Mouse (Mus musculus) frontal cortex, adult 2 months (tissue): ENCODE results near the gene Washc2. TPM values are rescaled to one million over a fixed set of nuclear protein-coding genes. Genes with fewer than 3 reads are reported as not detected.
"Not testable (repeated sequence)": the region's sequence is repeated elsewhere in the genome, so short reads cannot be mapped to it uniquely, and the experiment has no call there.

ENCODE experiments used
- DNase-seq, 2 experiments: peaks; one replicate each; pipeline ENCODE4 v3.0.0; 2022; ENCODE audit warnings: low spot score in 1 of 2; ENCODE audit errors: extremely low spot score in 1 of 2
- polyA plus RNA-seq: library from polyadenylated mRNA; depleted of rRNA; stranded (reverse); fragments of >200 nt; gene quantifications from 2 replicates; pipeline ENCODE4 v1.2.3, GENCODE M21; 2012; rRNA removed

Washc2 gene
- polyA plus RNA-seq = 124 and 134 TPM in 2 replicates

GRCm38 (mm10) chr6:116207729-116208534, at the start of gene Washc2:
Gene Washc2, plus strand, starts transcription at chr6:116208038.
- DNase-seq = peak; percentile 94 to 97

GRCm38 (mm10) chr6:116166383-116166782, 41.5 kb upstream of the Washc2 start:
- no peak for DNase-seq

- DNase-seq = not testable (repeated sequence)
Measured at GRCm38 (mm10) chr6:116173511-116174099, 34.2 kb upstream of the Washc2 start.

GRCm38 (mm10) chr6:116178376-116178775, 29.5 kb upstream of the Washc2 start:
- no peak for DNase-seq

- no peak for DNase-seq
Measured at GRCm38 (mm10) chr6:116180731-116181130, 27.1 kb upstream of the Washc2 start.

- DNase-seq = no peak
Measured at GRCm38 (mm10) chr6:116183509-116183908, 24.3 kb upstream of the Washc2 start.

- DNase-seq = no peak
Measured at GRCm38 (mm10) chr6:116186485-116186884, 21.4 kb upstream of the Washc2 start.

- DNase-seq = no peak
Measured at GRCm38 (mm10) chr6:116189417-116189816, 18.4 kb upstream of the Washc2 start.

GRCm38 (mm10) chr6:116192809-116193311, 15.0 kb upstream of the Washc2 start:
- DNase-seq = no peak

GRCm38 (mm10) chr6:116193394-116194393, 14.1 kb upstream of the Washc2 start, which contains the start of gene Tmcc1:
Gene Tmcc1, minus strand, starts transcription at chr6:116193486.
- peak; percentile 95 to 99 for DNase-seq

GRCm38 (mm10) chr6:116195811-116196210, 12.0 kb upstream of the Washc2 start:
- DNase-seq = no peak

GRCm38 (mm10) chr6:116198173-116198572, 9.7 kb upstream of the Washc2 start:
- peak in 1 of 2 experiments; percentile 54 for DNase-seq

- DNase-seq = no peak
Measured at GRCm38 (mm10) chr6:116199682-116200081, 8.2 kb upstream of the Washc2 start.

- no peak for DNase-seq
Measured at GRCm38 (mm10) chr6:116227767-116228166, 19.9 kb downstream of the Washc2 start.

GRCm38 (mm10) chr6:116228785-116229525, 21.1 kb downstream of the Washc2 start:
- peak; percentile 52 to 87 for DNase-seq

GRCm38 (mm10) chr6:116234821-116235220, 27.0 kb downstream of the Washc2 start:
- not testable (repeated sequence) for DNase-seq

GRCm38 (mm10) chr6:116235336-116235735, 27.5 kb downstream of the Washc2 start:
- DNase-seq = no peak

GRCm38 (mm10) chr6:116238083-116238482, 30.2 kb downstream of the Washc2 start:
- DNase-seq = peak; percentile 19 to 49

GRCm38 (mm10) chr6:116240371-116240770, 32.5 kb downstream of the Washc2 start:
- no peak for DNase-seq

GRCm38 (mm10) chr6:116259649-116260048, 51.8 kb downstream of the Washc2 start:
- no peak for DNase-seq
